Mouse (Mus musculus) testis, postnatal 14 days (tissue): ENCODE measurements around the gene 2510039O18Rik.

Experiments
- DNase-seq: peaks from one replicate; pipeline ENCODE4 v3.0.0; 2021; ENCODE audit warnings: low spot score

2510039O18Rik gene

DNA sequence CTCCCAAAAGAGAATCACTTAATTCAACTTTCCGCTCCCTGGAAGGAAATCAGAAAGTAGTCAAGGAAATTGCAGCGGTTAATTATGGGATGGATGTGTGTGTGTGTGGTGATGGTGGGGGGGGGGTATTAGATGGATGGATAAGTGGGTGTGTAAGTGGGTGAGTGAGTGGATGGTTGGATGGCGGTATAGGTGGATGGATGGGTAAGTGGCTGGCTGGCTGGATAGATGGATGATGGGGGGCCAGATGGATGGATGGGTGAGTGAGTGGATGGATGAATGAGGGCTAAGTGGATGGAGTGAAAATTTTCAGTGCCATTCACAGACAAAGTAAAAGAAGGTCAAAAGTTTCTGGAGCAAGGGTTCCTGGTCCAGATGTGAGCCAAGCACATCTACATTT lies 3.7 kb upstream of the 2510039O18Rik start:
- no peak for DNase-seq

DNA sequence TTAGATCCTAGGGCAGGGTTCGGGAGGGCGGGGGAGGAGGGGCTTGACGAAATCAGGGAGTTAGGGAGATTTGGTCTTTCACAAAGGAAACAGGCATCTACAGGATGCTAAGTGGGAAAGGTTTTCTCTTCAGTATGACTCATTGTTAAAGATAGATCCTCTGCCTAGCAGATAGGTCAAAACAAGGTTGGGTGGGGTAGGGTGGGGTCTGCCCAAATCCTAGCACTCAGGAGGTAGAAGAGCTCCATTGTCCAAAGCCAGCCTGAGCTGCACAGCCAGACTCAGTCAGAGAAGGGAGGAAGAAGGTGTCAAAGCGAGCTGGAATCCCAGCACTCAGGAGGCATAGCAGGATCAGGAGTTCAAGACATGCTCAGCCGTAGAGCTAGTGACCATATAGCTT lies 3.2 kb upstream of the 2510039O18Rik start:
- DNase-seq: no peak

DNA sequence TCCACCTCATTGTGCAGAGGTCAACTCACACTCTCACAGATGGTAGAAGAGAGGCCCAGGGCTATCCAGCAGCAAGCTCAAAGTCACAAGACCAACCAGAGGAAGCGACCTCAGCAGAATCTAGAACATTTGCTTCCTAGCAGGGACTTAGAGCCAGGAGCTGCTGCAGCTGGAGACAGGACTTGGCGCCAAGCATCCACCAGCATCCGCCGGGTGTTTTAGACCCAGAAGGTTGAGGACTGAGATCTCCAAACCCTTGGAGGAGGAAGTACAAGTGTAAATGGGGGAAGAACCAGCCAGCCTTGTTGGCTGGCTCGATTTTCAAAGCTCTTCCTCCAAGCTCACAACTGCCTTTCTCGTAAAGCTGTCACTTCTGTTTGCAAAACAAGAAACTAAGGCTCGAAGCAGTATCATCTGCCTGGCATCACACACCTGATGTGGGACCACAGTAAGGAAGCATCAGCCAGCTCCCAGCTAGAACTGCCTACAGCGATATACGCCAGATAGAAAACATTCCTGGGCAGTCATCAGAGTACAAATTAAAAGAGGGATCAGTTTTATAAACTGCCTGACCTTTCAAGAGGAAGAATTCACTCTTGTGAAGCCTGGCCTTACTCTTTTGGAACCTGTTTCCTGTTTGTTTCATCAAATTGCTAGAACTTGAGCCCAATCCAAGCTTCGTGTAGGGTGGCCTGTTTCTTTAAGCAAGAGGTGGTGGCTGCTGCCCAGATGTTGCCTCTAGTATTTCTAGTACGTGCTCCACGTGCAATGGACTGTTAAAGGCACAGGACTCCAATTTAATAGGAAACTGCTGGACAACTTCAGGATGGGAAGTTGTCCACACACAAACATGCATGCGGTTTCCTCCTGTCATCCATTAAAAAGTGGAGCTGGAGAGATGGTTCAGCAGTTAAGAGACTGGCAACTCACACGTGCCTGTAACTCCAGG lies 2.3 kb upstream of the 2510039O18Rik start:
- DNase-seq: peak; percentile 52

DNA sequence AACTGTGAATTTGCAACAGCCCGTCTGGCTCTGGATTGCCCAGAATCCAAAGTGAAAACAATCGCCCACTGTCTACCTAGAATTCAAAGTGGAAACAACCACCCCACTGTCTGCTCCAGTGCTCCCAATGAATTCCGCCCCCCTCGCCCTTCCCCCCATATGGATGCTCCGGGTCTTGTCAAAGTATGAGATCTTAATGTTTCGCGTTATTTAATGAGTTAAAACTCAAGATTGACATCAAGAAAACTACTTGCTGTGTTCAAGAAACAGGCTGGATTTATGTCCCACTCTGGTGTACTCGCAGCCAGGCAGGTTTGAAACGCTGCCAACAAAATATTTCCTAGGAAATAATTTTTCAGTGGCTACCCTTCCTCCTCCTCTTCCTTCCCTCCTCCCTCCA lies 584 bp upstream of the 2510039O18Rik start:
- no peak for DNase-seq

DNA sequence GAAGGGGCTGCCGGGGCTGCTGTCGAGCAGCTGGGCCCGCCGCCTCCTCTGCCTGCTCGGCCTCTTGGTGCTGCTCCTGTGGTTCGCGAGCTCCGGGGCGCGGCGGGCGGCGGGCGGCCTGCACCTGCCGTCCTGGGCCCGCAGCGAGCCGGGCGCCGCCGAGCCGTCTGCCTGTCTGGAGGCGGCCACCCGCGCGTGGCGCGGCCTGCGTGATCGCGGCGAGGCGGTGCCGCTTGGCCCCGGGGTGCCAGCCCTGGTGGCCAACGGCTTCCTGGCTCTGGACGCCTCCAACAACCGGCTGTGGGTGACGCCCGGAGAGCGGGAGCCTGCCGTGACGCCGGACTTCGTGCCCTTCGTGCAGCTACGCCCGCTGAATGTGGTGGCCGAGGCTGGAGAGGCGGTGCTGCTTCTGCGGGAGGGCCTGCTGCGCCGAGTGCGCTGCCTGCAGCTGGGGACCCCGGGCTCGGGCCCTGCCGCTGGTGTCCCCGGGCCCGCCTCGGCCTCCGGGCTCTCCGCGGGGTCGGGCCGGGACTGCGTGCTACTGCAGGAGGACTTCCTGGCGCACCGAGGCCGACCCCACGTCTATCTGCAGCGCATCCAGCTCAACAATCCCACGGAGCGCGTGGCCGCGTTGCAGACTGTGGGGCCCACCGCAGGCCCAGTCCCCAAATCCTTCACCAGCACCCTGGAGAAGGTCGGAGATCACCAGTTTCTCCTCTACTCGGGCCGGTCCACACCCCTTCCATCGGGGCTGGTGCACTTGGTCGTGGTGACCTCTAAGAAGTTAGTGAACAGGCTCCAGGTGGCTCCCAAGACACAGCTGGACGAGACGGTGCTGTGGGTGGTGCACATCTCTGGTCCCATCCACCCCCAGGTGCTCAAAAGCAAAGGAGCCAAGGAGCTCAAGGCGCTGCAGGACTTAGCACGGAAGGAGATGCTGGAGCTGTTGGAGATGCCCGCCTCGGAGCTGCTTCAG lies 638 bp downstream of the 2510039O18Rik start:
- DNase-seq: peak; percentile 59

DNA sequence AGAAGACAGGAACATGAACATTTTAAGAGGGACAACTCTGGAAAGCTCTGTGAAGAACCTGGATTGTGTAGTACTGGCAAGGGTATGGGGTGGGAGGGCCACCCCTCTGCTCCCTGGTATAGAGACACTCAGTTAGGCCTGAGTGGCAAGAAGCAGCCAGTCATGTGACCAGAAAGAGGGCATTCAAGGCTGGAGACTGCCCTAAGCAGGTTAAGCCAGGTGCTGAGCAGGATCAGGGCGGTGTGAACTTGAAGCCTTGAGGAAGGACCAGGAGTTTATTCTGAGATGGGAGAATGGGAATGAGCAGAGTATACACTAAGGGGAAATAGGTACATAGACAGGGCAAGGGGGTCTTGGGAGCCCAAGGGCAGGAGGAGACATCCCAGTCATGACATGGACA lies 2.3 kb downstream of the 2510039O18Rik start:
- no peak for DNase-seq

DNA sequence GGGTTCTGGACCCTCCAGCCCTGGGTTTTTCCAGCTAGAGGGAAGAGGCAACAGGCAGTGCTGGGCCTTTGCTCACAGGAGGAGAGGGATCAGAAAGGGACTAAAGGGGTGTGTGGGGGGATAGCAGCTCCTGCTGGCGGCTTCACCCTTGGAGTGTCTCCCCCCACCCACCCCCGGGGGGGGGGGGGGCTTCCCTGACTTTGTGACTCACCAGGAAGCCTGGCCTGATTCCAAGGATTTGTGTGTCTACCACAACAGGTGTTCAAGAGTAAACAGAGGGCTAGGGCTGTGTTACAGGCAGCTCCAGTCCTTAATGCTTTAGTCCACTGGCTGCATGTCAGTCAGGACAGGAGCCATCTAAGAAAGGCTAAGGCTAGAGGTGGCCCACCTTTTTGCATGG lies 6.8 kb downstream of the 2510039O18Rik start:
- DNase-seq: no peak

DNA sequence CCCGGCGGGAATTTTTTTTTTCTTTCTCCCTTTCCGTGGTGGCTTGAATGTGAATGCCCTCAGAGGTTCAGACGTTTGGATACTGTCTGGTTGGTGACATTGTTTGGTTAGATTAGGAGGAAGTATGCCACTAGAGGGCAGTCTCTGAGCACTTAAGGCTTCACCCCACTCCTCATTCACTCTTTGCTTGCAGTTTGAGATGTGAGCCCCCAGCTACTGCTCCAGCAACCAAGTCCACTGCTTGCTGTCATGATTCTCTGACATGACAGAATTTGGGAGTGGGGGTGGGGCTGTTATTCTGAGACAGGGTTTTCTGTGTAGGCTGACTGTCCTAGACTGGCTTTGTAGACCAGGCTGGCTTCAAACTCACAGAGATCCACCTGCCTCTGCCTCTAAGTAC lies 12.9 kb downstream of the 2510039O18Rik start:
- no peak for DNase-seq

DNA sequence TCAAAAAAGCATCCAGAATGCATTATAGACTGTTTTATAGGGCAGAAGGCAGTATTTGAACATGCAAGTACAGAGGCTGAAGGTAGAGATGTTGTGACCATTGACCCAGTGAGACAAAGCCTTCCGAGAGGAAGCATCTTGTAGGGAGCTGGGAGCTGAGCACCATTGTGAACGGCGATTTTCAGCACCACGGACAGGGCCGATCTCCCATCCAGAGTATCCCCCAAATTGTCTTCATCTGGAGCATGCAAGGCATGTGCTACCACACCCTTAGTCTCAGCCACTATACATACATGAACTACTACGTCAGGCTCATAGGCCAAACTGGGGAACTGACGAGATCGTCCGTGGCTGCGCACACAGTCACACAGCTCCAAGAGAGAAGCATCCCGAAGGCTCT lies 16.4 kb downstream of the 2510039O18Rik start:
- no peak for DNase-seq

DNA sequence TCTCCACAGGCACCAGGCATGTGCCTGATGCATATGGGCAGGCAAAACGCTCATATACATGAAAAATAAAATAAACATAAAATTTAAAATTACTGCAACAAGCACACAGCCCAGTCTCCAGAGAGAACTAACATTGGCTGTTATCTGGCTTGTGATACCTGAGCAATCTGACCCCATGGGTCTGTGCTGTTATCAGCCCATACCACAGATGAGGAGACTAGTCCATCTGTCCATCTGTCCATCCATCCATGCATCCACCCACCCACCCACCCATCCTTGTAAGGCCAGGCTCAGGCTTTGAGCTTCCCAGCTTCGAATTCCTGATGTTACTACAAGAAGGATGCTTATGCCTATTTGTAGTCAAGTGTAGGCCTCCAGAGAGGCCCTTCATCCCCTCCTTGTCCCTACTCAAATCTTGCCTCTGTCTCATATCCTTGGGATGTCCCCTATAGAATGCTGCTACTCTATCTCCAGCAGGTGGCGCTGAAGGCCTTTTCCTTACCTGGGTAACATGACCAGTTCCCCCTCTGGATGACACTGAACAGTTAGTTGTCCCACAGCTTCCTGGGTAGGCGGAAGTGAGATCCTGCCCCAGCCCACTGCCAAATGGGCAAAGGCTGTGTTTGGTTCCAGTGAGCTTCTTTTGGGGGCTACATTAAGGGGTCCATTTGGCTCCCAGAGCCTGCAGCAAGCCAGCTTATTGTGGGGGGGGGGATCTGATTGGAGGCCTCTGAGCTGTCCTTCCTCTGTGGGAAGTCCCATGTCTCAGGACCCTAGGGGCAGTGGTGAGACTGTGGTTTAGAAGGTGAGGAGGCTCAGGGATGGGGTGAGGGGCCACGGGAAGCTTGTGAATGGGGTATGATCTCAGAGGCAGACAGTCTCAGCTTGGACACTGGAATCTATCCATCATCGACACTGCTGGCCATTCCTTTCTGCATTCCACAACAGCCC lies 19.5 kb downstream of the 2510039O18Rik start:
- DNase-seq: no peak

DNA sequence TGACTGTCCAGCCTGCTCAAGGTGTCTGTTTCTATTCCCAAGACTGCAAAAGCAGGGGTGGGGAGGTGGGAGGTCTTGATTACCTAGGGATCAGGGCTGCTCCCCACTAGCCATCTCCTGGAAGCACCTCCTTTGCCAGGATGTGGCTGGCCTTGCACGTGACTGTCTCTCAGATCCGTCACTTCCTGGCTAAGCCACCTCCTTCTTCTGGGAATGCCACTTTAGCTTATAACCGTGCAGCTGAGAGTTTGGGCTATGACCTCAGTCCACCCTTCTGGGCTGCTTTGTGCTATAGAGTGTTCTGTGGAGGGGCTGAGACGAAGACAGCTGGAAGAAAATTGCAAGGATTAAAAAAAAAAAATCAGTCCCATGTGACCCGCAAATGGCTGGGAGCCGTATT lies 22.1 kb downstream of the 2510039O18Rik start:
- DNase-seq: no peak

DNA sequence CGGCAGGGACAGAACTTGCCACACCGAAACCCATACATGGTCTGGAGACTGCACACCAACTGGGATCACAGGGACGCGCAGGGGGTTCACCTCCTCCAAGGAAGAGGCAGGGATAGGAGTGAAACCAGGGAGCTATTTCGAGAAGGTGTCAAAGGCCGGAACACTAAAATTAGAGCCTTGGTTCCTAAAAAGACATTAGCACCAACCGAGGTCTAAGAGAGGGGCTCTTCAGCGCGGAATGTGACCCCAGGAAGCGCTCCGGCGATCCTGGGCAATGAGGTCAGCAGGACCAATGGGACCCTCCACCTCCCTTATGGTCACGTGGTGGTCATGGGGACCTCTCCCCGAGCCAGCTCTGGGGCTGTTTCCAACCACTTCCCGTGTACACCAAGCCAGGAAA lies 22.9 kb downstream of the 2510039O18Rik start:
- no peak for DNase-seq

DNA sequence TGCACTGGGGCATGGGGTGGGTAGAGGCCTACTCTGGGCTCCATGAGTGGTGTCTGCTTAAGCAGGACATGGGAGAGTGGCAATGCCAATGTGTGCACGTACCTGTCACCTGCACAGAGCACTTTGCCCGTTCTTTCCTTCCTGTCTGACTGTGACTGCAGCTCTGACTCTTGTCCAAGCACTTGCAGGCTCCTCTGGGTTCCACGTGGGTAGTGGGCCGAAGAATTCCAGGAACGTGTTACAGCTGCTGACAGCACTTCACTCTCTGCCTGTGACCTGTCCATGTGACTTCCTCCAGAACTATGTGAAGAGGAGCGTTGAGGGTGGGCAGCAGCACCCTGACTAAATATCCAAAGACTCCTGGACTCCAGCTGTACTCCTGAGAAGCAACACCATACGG lies 25.0 kb downstream of the 2510039O18Rik start:
- no peak for DNase-seq

DNA sequence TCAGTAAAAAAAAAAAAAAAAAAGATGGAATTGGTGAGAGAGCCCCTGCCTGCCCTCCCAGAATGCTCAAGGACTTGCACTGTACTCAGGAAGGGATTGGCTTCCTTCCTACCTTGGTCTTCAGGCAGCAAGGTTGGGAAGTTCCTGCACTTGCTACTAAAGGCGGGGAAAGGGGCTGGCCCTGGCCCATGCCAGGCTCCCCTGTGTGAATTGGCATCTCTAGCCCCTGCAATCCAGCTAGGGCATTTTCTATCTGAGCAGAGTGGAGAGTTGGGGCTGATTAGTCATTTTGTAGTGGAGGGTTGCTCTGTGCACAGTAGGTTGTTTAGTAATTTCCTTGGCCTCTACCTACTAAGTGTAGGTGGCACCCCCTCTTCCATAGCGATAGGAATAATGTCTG lies 28.1 kb downstream of the 2510039O18Rik start:
- DNase-seq: no peak

DNA sequence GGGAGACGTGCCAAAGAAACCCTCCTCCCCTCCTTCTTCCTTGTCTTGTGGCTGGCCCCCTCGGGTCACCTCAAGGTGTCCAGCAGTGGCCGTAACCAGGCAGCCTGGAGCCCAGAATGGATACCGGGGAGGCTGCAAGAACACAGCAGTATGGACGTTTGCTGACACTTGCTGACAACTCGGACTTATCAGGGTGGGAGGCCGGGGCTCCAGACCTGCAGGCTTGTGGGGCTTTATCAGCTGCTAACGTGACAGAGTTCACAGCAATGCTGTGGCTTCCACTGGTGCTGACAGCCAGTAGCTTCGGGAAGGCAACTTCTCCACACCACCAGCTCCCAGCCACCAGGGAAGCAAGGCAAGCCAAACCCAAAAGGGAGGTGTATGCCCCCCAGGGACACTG lies 28.6 kb downstream of the 2510039O18Rik start:
- DNase-seq: no peak

DNA sequence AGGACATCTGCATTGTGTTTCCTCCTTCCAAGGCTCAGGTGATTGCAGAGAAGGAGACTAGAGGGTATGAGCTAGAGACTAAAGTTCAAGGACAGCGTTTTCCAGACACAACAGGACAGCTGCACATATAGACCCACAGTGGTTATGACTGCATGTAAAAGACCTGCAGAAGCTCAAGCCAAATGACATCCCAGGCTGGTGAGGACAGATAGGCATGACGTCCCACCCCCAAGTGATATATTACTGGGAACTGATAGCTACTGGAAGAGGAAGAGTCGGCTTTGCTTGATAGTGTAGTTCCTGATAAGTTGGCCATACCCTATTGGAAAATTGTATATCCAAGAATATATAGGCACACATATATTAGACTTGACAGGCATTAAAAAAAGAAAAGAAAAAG lies 35.5 kb downstream of the 2510039O18Rik start:
- no peak for DNase-seq

DNA sequence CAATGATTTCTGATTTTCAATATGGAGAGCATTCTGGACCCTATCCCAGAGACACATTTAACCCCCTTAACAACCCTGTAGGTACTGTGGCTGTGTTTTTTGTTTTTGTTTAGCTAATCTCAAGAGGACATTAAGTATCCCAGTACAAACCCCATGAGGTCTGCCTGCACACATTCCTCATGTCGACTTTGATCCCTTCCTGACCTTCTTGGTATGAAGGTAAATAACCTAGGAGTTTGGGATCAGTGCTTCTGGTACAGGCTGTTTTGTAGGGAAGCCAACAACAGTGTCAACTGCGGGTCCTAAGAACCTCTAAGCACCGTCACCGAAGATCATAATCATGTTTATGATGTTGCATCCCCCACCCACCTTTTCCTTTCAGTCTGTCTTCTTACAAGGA lies 37.0 kb downstream of the 2510039O18Rik start:
- no peak for DNase-seq

DNA sequence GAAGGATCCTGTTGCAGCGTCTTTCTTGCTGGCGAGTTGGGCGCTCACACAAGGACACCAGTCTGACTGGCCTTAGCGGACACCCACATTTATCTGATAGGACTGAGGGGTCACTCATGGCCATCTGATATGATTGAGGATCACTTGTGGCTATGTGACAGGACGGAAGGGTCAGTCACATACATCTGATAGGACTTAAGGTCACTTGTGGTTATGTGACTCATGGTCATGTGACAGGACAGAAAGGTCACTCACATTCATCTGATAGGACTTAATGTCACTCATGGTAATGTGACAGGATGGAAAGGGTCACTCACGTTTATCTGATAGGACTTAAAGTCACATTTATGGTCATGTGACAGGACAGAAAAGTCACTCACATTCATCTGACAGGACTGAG lies 37.7 kb downstream of the 2510039O18Rik start:
- no peak for DNase-seq

DNA sequence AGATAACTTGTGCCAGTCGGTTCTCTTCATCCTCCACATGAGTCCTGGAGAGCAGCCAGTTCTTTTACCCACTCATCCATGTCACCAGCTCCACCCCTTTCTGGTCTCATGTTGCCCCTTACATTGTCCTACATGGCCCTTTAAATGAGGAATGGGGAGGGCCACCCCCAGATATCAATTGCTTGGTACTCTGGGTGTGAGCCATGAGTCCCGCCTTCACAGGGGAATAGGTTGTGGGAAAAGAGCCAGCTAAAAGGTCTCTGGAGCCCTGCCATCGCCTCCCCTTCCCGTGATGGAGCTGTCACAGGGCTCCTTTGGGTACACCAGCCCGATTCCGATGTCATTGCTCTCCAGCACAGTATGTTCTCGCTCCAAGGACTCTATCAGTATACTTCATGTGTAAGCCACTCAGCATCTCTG lies 38.8 kb downstream of the 2510039O18Rik start:
- DNase-seq: no peak

DNA sequence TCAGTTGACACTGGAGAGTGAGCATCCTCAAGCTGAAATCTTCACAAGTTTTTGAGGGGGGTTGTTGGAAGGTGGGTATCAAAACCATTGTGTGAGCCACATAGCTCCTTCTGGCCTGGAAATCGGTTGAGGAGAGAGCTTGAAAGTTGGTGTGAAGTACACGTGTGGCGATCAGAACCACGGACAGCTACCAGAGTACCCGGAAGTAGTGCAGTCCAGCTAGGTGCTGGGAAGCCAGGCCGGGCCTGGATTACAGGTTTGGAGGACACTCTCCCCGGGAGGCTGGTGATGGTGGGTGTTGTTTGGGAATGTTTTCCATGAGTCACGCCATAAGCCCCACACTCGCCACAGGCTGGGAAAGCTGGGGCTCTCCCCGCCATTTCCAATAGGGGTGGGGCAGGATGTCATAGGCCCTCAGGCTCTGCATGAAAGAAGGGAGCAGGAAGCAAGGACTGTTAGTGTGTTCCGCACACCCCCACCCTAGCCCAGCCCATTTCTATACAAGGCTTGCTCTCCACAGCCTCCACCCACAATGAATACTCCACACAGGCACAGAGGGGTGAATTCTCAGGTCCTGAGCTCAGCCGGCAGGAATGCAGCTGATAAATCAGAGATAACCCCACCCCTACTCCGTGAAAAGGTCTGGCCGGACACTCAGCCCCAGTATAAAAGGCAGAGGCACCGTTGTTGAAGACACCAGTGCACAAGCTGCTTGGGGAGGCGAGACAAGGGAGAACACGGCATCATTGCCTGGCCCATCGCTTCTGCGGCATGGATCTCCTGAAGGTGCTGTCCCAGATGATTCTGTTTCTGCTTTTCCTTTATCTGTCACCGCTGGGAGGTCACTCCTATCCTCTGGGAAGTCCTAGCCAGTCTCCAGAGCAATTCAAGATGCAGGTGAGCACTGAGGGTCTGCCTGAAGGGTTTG lies 44.8 kb downstream of the 2510039O18Rik start, which contains the start of gene Nppb:
Gene Nppb (plus strand): TSS at position 584 of the 928 bp plus-strand sequence.
- DNase-seq: peak; percentile 36
